Mouse (Mus musculus) inflammation-experienced regulatory T-cells (primary cell): ENCODE measurements around the gene Epb41. TPM values are rescaled to one million over a fixed set of nuclear protein-coding genes. Genes with fewer than 3 reads are reported as not detected.

Experiments
- polyA plus RNA-seq, 2 experiments: library from polyadenylated mRNA; unstranded; fragments of 100-300 nt; shearing (Covaris generic); gene quantifications; one replicate each; pipeline ENCODE4 v1.2.1; 2017

Epb41 gene
- polyA plus RNA-seq: 100 to 1,000 TPM in 1 of 2 experiments, 10 to 100 TPM in 1; 62.0 to 117 TPM

DNA sequence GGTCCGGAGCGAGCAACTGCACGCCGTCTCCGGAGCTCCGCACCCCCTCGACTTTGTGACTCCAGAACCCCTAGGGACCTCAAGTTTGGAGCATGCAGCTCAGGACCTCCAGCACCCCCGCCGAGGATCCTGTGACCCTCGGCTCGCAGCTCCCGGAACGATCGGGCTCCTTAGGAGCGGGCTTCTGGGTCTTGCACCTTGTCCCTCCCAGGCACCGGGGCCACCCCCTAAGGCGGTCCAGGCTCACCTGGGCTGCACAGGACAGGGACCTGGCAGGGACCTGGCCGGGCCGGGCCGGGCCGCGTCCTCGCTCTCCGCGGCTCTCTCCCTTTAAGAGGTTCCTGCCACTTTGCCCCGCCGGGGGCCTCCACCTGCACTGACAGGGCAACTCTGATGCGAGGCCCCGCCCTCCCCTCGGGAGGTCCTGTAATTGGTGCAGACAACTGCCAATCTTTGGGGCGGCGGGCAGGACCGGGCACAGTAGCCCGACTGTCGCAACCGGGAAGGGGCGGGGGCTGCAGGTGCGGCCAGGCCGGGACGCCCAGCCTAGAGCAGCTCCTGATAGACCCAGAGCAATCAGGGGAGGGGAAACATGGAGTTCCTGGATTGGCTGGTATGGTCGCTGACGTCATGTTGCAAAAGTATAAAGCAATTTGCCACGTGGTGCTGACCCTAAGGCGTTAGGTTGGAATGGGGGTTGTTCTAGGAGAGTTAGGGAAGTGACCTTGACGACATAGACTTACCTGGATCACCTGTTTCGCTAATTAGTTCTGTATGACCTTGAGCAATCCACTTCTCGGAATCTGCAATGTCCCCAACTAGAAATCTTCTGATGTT lies at the start of gene Epb41:
Gene Epb41, minus strand, starts transcription at position 389 of the 837 bp plus-strand sequence.

DNA sequence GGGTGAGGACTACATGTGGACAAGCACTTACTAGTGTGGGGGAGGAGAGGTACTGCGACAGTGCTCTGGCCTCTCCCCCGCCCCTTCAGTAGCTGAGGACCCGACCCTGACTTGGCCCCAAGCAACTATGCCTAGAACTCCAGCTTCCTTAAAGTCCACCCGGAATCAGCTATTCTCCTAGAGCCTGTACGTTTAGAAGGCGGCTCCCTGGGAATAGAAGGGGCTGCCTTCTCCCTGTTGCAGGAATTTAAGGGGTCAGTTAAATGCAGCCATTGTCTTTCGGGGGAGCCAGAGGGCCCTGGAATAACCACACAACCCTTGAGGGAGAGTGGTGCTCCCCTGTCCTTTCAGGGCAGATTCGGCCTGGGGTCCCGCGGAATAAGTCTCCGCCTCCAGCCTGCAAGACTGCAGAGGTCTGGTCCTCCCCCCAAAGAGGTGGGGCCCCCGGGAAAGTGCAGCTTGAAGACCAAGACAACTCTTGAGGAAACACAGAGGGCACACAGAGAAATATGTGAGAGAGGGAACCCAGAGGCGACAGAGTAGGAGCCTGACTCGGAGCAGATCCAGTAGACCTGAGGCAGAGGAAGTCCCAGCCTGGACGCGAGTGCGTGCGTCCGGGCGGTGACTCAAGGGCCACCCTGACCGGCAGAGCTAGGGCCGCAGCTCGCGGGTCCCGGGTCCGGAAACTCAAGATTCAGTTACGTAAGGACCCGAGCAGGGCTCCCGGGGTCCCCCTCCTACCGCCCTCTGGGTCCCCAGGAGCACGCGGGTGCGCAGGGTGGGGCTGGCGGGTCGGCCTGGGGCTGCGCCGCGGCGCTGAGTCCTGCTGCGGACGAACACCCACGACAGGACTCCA lies 816 bp downstream of the Epb41 start, which contains the start of gene Gm10300:
Gene Gm10300, plus strand, starts transcription at position 621 of the 856 bp plus-strand sequence.

DNA sequence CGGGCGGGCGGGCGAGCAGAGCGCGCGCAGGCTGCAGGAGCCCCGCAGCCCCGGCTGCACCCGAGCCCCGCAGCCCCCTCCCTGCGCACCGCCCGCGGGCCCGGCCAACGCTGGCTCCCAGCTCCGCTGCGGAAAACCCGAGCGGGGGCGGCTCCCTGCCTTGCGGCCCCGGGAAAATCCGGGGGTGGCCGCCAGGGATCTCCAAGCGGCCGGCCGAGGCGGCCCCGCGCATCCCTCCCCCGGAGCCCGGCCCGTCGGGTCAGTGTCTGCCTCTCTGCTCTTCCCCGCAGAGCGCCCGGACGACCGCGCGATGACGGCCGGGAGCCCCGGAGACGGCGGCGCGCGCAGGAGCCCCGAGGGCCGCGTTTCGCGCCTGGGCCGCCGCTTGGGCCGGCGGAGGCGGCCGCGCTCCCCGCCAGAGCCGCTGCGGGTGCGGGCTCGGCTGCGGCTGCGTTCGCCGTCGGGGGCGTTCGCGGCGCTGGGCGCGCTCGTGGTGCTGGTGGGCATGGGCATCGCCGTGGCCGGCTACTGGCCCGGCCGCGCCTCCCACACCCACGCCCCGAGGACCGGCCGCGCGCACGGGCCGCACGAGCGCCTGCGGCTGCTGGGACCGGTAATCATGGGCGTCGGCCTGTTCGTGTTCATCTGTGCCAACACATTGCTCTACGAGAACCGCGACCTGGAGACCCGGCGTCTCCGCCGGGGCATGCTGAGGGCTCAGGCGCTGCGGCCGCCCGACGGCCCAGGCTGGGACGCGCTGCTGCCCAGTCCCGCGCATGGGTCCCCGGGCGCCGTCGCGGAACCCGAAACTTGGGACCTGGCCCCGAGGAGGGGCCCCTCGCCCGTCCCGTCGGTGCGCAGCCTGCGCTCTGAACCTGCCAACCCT lies 153.4 kb downstream of the Epb41 start, which contains the start of gene Tmem200b:
Gene Tmem200b, plus strand, starts transcription at position 311 of the 886 bp plus-strand sequence.

Other genes with a start within 250 kb of the Epb41 start
- under 1 TPM in 1 of 2 experiments, not detected in 1; 0.36 TPM for gene Ptpru, start 237.0 kb downstream of the Epb41 start, polyA plus RNA-seq
- gene Mecr, start 231.9 kb downstream of the Epb41 start, polyA plus RNA-seq: 10 to 100 TPM; 21.5 to 36.3 TPM
- gene Srsf4, start 201.7 kb downstream of the Epb41 start, polyA plus RNA-seq: 100 to 1,000 TPM; 109 to 133 TPM
- not detected for gene Tmem200b, start 153.6 kb downstream of the Epb41 start, polyA plus RNA-seq
- under 1 TPM; 0.16 to 0.21 TPM for gene Gm10300, start 624 bp downstream of the Epb41 start, polyA plus RNA-seq
- gene Oprd1, start 69.2 kb upstream of the Epb41 start, polyA plus RNA-seq: under 1 TPM in 1 of 2 experiments, not detected in 1; 0.09 TPM
- gene Ythdf2, start 137.0 kb upstream of the Epb41 start, polyA plus RNA-seq: 100 to 1,000 TPM in 1 of 2 experiments, 10 to 100 TPM in 1; 93.7 to 121 TPM
- 1 to 10 TPM; 3.8 to 6.1 TPM for gene Gmeb1, start 186.3 kb upstream of the Epb41 start, polyA plus RNA-seq
- 10 to 100 TPM; 76.6 to 85.5 TPM for gene Taf12, start 199.1 kb upstream of the Epb41 start, polyA plus RNA-seq
- gene Rab42, start 228.1 kb upstream of the Epb41 start, polyA plus RNA-seq: 1 to 10 TPM in 1 of 2 experiments, not detected in 1; 1.1 TPM